Mouse (Mus musculus) adipocyte (in vitro differentiated cells): ENCODE results near the gene Itpr3.

Experiments used
- DNase-seq: peaks from one replicate; pipeline ENCODE4 v3.0.0-alpha.2; 2016; ENCODE audit warnings: low spot score

Itpr3 gene

DNA sequence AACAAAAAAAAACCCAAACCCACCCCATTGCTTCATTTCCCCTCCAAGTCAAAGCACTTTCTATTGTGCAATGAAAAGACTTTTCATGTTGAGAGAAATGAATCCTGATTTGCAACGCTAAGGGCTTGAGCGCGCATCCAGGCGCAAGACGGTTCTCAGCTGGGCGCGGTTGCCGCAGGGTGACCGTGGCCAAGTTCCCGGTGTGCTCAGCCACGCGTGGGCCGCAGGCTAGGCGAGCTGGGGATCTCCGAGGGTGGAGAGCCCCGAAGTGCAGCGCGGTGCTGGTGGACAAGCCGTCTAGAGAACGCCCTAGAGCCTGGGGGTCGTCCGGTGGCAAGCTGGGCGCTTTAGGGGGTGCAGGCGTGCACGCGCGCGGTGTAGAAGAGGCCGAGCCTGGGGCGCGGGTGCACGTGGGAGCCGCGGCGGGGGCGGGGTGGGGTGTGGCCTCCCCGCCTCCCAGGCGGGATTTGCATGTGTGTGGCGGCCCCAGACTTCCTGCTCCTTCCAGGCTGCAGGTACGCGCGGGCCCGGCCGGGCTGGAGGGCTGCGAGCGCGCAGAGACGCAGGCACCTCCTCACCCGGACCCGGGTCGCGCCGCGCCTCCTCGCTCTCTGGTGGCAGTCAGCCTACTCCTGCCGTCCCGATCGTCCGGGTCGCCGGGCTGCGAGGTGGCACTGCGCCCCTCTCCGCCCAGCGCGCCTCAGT is at the start of gene Itpr3:
Gene Itpr3 (plus strand): TSS at position 493 of the 705 bp plus-strand sequence.
- peak; percentile 43 for DNase-seq

DNA sequence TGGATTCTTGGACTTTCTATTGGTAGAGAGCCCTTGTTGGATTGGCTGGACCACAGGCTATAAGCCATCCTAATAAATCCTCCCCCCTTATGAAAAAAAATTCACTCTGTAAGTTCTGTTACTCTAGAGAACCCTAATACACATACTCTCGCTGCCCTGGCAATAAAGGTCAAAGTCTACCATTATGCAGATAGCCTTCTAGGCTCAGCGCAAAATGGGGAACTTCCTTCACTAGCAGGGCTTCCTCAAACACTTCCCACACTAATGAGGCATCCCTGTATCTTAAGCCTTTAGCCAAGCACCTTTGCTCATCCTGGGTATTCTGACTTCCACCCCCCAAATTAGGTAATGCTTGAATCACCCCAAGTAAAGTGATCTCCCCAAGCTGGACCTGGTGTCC is 48.8 kb upstream of the Itpr3 start:
- no peak for DNase-seq

DNA sequence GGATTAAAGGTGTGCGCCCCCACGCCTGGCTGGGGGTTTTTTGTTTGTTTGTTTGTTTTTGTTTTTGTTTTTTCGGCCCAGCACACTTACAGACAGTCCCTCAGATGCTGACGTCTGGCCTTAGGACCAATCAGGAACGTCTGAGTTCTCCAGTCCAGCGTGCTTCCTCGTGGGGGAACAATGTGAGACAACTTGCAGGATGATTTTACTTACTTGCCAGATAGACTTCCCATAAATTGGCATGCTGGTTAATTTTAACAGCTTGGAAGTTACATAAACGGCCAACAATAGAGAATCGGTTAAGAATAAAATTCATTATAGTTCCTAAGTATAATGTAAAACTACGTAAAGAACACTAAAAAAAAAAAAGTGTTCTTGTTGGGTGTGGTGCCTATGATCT is 45.9 kb upstream of the Itpr3 start:
- no peak for DNase-seq

DNA sequence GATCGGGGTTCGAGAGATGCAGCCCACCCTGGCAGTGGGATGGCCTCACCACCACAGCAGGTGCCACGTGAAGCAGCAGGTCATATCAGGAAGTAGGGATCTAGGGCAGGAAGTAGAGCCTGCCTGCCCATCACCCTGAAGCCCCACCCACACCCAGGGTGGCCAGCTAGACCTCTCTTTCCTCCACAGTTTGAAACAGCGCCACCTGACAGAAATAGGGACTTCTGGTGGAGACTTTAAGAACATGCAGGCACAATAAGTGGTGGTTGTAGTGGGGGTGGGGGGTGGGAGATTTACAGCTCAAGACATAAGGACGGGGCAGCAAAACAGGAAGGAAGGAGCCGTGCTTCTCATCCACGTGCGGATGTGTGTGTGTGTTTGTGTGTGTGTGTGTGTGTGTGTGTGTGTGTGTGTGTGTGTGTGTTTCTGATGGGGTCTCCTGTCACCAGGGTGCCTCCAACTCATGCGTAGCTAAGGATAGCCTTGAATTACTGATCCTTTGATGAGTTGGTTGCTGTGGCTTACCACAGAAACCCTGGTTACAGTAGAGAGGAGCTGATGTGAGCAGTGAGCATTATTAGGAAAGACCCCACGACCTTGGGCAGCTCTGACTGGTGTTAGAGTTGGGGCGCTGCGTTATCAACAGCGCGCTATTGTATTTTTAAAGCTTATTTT is 45.0 kb upstream of the Itpr3 start:
- DNase-seq = no peak

DNA sequence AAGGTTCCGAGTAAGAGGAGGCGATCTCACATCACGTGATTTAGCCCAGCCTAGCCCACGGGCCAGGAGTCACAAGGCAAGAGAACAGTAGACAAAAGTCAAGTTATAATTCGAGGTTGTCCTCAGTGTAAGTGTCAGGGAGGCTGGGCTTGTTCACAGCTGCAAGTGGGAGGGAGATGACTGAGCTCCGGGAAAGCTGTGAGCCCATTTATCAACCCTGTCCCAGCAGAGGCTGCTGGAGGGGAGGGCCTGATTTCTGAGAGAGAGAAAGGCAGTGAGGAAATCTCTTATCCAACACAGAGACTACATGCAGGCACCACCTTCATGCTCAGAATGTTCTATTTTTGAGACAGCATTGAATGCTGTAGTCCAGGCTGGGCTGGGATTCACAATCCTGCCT is 44.2 kb upstream of the Itpr3 start:
- DNase-seq = peak; percentile 48

DNA sequence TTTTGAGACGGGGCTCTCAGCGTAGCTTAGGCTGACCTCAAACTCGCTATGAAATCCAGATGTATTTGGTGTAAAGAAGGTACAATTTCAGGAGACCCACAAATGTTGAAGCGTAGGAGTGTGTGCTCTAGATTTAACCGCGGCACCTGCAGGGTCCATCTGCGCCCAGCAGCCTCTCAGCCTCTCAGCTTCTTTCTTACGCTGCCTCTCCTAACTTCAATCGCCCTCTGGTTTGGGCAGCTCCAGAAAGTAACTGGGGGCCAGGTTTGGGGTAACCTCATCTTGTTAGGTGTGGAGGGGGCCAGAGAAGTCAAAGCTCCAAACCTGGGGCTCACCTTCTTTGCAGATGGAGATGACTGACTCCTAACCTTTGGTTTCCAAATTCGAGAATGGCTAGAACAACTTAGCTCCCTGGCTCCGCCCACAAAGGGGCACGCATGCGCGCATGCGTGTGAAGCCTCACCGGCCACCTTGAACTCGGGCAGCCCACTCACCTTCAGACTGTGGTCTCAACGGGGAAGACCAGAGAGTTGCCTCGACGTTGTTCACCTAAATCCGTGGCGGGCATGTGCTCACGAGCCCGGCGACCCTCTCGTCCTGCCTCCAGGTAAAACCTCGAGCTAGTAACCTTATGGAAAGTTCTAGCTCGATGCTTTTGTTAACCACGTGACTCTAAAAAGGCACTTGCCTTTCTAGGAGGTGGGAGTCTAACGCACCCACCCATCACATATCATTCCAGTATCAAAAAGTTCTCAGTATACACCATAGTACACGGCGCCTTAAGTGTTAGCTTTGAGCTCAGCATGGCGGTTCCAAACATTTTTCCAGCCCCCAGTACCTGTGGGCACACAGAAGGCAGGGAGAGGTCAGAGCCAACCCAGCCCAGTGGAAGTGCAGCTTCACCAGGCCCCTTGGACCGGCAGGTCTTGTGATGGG is 39.3 kb upstream of the Itpr3 start:
- DNase-seq = peak; percentile 60

DNA sequence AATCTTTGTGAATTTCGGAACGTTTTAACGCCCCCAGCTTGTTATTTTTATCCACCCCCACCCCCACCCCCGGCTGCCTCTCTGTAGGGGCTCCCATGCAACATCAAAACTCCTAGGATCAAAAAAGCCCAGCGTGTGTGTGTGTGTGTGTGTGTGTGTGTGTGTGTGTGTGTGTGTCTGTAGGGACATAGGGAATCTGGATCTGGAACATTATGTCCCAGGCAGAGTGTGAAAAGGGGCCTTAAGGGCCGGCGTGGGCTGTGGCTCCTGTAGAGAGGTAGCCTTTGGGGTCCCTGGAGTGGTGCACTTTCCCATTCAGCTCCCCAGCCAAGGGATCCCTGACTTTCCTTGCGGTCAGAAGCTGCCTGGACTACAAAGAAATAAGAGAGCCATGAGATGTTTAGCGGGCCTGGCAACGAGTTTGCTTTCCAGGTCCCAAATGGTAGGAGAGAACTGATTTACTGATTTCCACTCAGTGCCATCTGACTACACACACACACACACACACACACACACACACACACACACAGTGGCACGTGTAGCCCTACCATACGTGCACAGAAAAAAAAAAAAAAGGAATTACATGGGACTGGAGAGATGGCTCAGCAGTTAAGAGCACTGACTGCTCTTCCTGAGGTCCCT is 38.4 kb upstream of the Itpr3 start:
- no peak for DNase-seq

DNA sequence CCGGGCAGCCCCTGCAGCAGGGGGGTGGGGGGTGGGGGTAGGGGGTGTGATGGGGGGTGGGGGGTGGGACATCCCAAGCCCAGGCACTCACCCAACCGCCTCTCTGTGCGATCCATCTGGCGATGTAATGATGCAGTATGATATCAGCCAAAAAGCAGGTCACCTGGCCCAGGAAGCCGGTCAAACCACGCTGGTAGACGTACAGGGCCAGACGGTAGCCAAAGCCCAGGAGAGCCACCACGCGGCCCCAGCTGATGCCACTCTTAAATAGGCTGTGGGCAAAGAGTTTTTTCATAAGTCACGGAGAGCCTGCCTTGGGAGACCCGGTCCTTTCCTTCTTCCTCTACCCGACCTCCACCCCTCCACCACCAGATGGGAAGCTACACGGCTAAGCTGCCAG is 36.0 kb upstream of the Itpr3 start:
- no peak for DNase-seq

DNA sequence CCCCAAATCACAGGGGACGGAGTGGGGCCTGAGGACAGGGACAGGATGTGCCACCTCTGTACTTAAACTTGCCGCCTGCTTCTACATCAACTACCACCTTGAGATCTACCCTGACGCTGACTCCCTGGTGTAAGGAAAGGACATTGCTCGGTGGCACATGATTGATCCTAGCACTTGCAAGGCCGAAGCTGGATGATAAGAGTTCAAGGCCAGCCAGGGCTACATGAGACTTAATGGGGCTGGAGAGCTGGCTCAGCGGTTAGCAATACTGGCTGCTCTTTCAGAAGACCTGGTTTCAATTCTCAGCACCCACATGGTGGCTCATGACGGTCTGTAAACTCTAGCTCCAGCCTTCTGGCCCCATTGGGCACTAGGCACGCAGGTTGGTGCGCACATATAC is 35.4 kb upstream of the Itpr3 start:
- DNase-seq = no peak

DNA sequence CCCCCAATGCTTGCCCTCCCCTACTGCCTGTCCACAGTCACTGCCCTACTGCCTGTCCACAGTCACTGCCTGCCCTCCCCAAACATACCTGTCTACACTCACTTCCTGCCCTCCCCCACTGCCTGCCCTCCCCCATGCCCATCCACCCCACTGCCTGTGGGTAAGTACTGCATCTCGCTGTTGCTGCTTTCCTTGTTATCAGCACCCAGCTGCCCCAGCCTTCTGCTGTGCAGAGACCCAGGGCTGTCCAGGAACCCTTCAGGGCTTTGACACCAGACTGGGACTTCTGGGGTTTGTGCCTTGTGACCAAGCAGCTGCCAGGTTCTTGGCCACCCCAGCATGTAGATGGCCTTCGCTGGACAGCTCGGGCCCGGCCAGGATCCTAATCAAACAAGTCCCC is 33.8 kb upstream of the Itpr3 start:
- no peak for DNase-seq

DNA sequence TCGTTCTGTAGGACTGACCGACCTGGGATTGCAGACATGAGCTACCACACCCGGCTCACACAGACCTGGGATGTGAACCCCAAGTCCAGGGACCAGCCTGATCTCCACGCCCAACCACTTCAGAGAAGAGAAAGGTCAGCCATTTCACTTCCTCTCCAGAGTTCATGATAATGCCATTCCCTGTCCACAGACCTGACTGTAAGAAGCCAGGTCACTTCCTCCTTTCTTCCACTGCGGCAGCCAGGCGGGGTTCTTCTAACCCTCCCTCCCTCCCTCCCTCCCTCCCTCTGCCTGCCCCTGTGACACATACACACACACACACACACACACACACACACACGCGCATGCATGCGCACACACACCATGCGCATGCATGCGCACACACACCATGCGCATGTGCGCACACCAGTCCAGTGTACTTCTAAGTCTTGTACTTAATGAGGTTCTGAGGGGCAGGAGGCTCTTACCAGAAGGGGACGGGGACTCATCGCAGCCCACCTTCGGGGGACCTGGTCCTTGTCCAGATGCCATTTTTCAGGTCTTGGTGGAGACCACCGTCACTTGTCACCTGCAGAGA is 31.7 kb upstream of the Itpr3 start:
- DNase-seq = no peak

DNA sequence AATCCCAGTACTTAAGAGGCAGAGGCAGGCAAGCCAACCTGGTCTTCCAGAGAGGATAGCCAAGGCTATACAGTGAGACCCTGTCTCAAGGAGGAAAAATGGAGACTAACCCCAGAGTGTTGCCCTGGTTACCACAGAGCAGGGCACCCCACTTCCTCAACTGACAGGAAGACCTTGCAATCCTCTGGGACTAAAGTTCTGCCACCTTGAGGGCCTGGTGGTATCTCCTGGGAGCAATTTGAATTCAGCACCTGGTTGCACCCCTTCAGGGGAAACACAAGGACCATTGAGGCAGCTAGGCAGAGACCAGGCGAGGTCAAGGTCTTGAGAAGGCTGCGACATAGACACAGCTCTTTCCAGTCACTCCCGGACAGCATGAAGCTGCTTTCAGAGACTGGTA is 31.2 kb upstream of the Itpr3 start:
- no peak for DNase-seq

DNA sequence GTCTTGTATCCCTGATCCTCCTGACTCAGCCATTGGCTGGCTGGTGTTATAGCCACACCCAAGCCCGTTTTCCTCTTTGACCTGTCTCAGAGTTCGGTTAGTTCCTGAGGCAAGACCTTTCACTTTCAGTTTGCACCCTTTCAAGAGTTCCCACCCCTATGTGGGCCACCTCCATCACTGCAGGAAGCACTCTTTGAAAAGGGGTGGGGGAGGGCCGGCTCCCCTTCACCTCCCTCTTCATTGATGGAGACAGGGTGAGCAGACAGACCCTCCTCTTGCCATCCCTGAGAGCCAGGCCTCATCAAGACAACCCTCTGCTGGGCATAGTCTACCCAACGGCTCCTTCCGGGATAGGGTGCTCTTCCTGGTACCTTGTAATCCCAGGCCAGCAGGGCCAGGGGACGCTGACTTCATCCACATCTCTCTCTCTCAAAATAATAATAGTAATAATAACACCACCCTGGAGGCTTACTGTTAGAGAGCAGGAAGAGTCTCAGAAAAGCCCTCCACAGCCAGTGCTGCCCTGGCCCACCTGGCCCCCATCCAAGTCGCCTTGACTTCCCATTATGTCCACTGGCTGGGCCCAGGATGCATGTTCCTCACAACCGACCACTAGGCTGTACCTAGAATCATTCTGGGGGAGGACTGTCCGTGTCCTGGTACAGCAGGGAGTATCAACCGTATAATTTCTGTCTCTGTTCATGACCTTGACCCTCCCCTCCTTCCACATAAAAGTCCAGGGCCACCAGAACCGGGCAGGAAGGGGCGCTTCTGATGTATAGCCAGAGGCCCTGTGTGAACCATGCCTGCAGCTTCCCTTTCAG is 29.4 kb upstream of the Itpr3 start:
- DNase-seq = peak; percentile 76

DNA sequence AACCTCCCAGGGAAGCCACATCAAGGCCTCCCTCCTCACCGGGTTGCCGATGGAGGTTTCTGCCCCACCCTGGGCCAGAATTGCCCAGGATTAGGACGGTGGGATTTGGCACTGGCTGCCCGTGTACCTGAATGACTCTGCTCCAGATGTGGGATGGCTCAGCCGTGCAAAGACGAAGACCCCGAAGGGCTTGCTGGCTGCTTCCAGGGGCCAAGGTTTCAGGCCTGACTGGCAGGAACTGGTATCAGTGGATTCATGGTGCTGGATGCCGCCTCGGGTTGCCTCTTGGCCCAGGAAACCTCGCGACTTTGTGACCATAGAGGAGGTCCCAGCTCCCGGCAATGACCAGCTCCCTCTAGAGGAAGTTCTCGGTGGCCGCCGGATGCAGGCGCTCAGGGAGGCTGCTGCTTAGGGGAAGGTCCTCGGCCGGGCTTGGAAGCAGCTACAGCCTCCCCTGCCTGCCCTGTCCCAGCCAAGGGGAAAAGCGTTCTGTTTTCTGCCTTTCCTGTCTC is 28.8 kb upstream of the Itpr3 start:
- DNase-seq = peak; percentile 92

DNA sequence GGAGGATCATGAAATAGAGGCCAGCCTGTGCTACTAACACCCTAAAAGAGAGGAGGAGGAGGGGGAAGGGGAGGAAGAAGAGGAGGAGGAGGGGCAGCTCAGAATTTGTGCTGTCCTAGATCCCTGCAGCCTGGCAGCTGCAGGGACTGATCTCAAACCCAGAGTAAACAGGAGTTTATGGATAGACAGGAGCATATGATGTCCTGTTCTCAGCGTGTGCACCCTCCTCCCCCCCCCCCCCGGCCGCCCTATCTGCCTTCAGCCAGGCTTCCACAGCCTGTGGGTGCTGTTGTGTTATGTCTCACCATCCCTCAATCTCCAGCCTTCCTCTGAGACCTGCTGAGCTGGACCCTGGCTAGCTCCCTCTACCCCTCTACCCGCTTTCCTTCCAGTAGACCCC is 28.2 kb upstream of the Itpr3 start, which contains the start of gene Bak1:
Gene Bak1 (minus strand): TSS at position 101 of the 400 bp plus-strand sequence.
- DNase-seq = no peak

DNA sequence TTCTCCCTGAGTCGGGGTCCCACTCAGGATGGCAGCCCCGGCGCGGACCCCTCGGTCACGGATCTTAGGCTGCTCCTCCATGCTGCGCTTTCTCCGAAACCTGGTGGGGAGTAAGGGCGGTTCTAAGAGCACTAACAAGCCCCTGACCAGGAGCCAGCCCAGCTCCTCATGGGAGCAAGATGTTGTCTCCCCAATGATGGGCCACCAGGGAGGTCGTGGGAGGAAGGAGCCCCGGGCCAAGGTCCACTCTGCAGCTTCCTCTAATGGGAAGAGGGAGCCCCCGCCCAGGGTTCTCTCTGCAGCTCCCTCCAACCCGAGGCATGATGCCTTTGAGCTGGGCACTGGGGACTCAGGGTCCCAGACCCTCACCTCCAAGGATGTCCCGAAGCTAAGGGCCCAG is 27.7 kb upstream of the Itpr3 start:
- DNase-seq = no peak

DNA sequence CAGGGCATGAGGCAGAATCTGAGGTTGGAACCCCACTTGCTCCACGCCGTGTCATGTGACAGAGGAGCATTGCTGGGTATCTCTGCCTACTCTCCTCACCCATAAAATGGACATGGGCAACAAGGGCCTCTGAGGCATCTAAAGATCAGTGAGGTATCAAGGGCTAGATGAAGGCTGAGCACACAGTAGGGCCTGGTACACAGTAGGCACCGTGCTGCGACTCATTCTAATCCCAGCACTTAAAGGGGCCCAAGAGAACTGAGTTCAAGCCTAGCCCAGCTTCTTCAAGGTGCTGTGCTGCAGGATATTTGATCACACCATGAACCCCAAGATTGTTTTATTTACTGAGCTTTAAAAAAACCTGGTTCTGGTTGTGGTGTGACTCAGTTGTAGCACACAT is 26.2 kb upstream of the Itpr3 start:
- no peak for DNase-seq

DNA sequence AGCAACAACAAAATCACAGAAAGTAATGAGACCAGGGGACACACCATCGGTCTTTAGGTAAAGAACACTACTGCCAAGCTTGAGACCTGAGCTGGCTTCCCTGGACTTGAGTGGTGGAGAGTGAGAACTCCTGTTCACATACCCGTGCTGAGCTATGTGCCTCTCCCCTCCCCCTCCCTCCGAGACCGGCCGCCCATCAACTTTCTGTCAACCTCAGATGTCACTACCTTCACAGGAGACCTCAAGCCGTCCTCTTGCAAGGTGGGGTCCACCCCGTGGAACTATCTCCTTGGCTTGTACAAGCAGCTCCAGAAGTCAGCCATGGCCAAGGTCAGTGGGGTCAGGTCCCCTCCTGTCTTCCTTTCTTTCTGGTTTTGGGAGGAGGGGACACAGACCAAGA is 24.8 kb upstream of the Itpr3 start:
- DNase-seq = no peak

DNA sequence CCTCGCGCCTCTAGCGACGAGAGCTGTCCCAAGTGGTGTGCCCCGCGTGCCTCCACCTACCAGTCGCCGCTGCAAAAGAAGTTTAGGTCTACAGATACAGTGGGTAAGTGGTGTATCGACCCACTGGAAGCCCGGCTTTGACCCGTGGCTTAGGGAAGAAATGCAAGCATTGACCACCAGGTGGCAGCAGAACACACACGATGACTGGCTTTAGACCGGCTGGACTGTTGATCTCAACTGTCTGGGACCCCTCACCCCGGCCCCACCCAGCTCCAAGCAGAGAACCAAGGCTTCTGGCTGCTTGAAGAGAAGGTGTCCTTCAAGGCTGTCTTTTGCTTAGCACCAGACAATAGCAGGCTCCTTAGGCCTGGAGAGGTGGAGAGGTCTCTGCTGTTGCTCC is 24.2 kb upstream of the Itpr3 start:
- peak; percentile 86 for DNase-seq

DNA sequence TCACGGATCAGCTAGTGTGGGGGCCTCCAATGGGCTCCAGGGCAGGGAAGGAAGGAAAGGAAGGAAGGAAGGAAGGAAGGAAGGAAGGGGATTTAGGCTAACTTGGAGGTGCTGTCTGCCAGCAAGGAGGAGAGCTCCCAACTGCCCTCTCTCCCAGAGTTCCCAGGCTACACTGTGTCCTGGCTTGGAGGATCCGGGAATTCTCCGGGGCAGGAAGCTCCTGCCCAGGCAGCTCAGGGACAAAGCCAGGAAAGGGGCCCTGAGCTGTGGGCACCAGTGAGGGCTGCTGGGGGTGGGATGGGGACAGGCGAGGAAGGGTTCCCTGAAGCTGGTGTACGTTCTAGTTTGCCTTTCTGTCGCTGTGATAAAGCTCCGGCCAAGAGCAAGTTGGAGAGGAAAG is 20.6 kb upstream of the Itpr3 start:
- DNase-seq = no peak
